Mouse (Mus musculus): ENCODE results near the gene Gm43518. TPM values are rescaled to one million over a fixed set of nuclear protein-coding genes. Genes with fewer than 3 reads are reported as not detected.

Gene Gm43518
- polyA plus RNA-seq, 1 experiment: 0.41 TPM

DNA sequence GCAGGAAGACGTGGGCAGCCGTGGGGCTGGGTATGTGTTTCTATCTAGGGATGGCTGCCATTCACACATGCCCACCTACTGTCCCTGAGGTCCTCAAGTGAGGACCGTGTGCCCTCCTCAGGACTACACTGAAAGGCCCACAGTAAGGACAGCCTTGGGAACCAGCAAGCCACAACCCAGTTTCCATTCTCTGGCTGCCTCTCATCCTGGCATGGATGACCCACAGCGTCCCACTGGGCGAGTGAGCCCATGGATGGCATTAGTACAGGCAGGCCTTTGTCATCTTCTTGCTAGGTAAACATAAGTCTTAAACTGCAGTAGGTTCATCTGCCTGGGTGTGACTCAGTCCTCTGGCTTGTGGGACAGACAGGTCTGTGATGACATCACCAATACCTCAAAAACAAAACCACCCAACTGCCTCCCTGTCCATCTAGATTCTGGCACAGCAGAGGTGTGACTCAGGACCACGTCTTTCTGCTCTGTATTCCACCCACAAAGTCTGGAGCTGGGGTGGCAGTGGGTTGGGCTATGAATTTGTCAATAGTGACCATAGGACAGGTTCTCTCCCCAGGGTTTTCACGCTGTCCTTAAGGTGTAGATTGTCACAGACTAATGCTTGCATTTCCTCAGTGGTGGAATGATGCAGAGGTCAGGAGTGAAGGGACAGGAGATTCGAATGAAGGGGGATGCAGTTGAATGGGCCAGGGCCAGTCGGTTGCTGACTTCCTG lies 53.5 kb downstream of the Gm43518 start:
- Histone ChIP-seq H3K4me1 (ENCODE audit: control insufficient read depth, insufficient read depth, insufficient read length) (peaks cover 56% of the 10 kb centered on the region; the same call in 1 of the 2 replicates), H3K27ac (ENCODE audit: insufficient read depth, low read length) (peak overlapping the region; percentile 71), H3K27me3 (ENCODE audit: control insufficient read depth, insufficient read depth, low read length) (no peaks in the 10 kb centered on the region), H3K4me3 (ENCODE audit: extremely low read depth, insufficient read depth, insufficient read length) (no peak overlapping the region), H3K36me3 (ENCODE audit: control insufficient read depth, insufficient read depth, low read length) (peaks cover 7% of the 10 kb centered on the region)
- TF ChIP-seq POLR2A (IDR thresholded peaks at IDR 0.05; ENCODE audit: low read depth, low read length) (no peak), CTCF (IDR thresholded peaks at IDR 0.05; ENCODE audit: extremely low read depth, insufficient read depth, insufficient read length, insufficient replicate concordance) (no peak)
- WGBS: 47% methylated on average over 9 of the region's 9 CpGs
- peak in 1 of 2 experiments; percentile 15 for DNase-seq (ENCODE audit: low read depth in 1 of 2, low spot score in 2 of 2)

DNA sequence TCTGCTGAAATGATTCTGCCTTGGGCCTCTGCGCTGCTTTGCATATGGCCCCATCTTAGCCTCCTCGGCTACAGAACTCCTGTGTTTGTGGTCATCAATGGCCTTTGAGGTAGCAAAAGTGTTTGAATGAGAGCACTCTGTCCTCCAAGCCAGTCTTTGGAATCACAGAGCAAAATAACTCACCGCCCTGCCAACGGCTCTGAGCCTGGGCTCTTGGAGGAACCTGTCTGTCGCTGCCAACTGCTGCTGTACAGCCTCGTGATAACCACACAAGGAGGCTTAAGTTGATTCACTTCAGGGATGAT lies 54.0 kb downstream of the Gm43518 start:
- Histone ChIP-seq H3K4me3 (ENCODE audit: extremely low read depth, insufficient read depth, insufficient read length) (no peak overlapping the region), H3K36me3 (ENCODE audit: control insufficient read depth, insufficient read depth, low read length) (peaks cover 8% of the 10 kb centered on the region), H3K4me1 (ENCODE audit: control insufficient read depth, insufficient read depth, insufficient read length) (peaks cover 53% of the 10 kb centered on the region; the same call in 1 of the 2 replicates), H3K27ac (ENCODE audit: insufficient read depth, low read length) (peak overlapping the region; percentile 71; the same call in 1 of the 2 replicates), H3K27me3 (ENCODE audit: control insufficient read depth, insufficient read depth, low read length) (no peaks in the 10 kb centered on the region)
- TF ChIP-seq POLR2A (IDR thresholded peaks at IDR 0.05; ENCODE audit: low read depth, low read length) (no peak), CTCF (IDR thresholded peaks at IDR 0.05; ENCODE audit: extremely low read depth, insufficient read depth, insufficient read length, insufficient replicate concordance) (no peak)
- peak in 1 of 2 experiments; percentile 42 for DNase-seq (ENCODE audit: low read depth in 1 of 2, low spot score in 2 of 2)
- WGBS: 35% methylated on average over 6 of the region's 6 CpGs

DNA sequence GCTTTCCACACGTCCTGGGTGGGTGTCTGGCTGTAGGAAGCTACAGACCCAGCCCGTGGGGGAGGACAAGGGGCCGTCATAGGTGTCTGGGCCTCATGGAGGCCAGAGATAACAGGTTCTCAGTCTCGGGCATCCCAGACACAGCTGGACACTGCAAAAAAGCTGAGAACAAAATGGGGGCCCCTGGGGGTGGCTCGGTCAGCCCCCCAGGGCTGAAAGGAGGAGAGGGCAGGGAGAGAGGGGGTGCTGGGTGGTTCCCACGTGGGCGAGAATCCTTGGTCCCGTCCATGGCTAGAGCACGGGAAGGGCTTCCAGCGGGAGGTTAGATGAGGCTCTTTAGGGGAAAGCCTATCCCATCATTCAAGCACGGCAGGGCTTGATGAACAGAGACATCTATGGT lies 55.6 kb downstream of the Gm43518 start:
- WGBS: 85% methylated on average over 11 of the region's 11 CpGs
- H3K36me3 ChIP-seq (ENCODE audit: control insufficient read depth, insufficient read depth, low read length): peaks cover 4% of the 10 kb centered on the region; the same call in 1 of the 2 replicates
- no peak overlapping the region for H3K4me3 ChIP-seq (ENCODE audit: extremely low read depth, insufficient read depth, insufficient read length)
- no peak overlapping the region for H3K27ac ChIP-seq (ENCODE audit: insufficient read depth, low read length)
- TF ChIP-seq CTCF (IDR thresholded peaks at IDR 0.05; ENCODE audit: extremely low read depth, insufficient read depth, insufficient read length, insufficient replicate concordance) (no peak), POLR2A (IDR thresholded peaks at IDR 0.05; ENCODE audit: low read depth, low read length) (no peak)
- DNase-seq (ENCODE audit: low read depth in 1 of 2, low spot score in 2 of 2): no peak
- H3K4me1 ChIP-seq (ENCODE audit: control insufficient read depth, insufficient read depth, insufficient read length): peaks cover 43% of the 10 kb centered on the region; the same call in 1 of the 2 replicates
- H3K27me3 ChIP-seq (ENCODE audit: control insufficient read depth, insufficient read depth, low read length): no peaks in the 10 kb centered on the region

DNA sequence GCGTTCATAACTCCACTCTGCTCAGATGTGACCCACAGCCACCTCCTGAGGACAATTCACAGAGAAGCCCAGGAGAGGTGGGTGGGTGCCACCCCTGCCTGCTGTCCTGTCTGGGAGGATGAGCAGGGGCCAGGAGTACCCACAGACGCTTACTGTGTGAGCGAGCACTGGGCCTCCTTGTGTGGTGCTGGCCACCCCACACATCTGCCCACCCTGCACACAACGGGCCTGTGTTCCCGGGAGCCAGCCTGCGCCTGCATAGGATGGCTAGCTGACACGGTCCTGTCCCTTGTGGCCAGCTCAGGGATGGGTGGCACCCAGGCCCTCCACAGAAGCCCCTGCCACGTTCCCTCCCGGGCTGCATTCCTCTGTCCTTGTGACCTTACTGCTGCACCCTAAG lies 58.2 kb downstream of the Gm43518 start:
- TF ChIP-seq CTCF (IDR thresholded peaks at IDR 0.05; ENCODE audit: extremely low read depth, insufficient read depth, insufficient read length, insufficient replicate concordance) (no peak), POLR2A (IDR thresholded peaks at IDR 0.05; ENCODE audit: low read depth, low read length) (no peak)
- WGBS: 87% methylated on average over 9 of the region's 9 CpGs
- no peaks in the 10 kb centered on the region for H3K27me3 ChIP-seq (ENCODE audit: control insufficient read depth, insufficient read depth, low read length)
- H3K27ac ChIP-seq (ENCODE audit: insufficient read depth, low read length): no peak overlapping the region
- peaks cover 24% of the 10 kb centered on the region; the same call in 1 of the 2 replicates for H3K4me1 ChIP-seq (ENCODE audit: control insufficient read depth, insufficient read depth, insufficient read length)
- peaks cover 15% of the 10 kb centered on the region for H3K36me3 ChIP-seq (ENCODE audit: control insufficient read depth, insufficient read depth, low read length)
- DNase-seq (ENCODE audit: low read depth in 1 of 2, low spot score in 2 of 2): no peak
- H3K4me3 ChIP-seq (ENCODE audit: extremely low read depth, insufficient read depth, insufficient read length): no peak overlapping the region

DNA sequence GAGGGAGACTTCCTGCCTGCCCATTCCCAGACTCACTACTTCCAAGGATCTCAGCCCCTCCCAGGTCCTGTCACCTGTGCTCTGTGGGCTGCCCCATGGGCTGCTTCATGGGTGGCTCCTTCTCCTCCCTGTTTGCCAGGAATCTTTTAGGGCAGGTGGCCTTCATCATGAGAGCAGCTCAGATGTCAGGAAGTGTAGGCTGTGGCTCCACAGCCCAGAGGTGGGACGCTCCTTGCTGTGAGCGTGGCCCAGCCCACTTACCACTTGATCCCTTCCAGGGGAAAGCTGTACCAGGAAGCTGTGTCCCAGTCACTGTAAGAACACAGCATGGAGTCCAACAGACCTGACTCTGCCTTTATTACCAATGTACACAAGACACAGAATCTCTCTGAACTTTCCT lies 59.7 kb downstream of the Gm43518 start:
- Histone ChIP-seq H3K27ac (ENCODE audit: insufficient read depth, low read length) (no peak overlapping the region), H3K4me1 (ENCODE audit: control insufficient read depth, insufficient read depth, insufficient read length) (peaks cover 20% of the 10 kb centered on the region; the same call in 1 of the 2 replicates), H3K4me3 (ENCODE audit: extremely low read depth, insufficient read depth, insufficient read length) (no peak overlapping the region), H3K36me3 (ENCODE audit: control insufficient read depth, insufficient read depth, low read length) (peaks cover 22% of the 10 kb centered on the region), H3K27me3 (ENCODE audit: control insufficient read depth, insufficient read depth, low read length) (no peaks in the 10 kb centered on the region)
- 80% methylated on average over 2 of the region's 2 CpGs for whole genome bisulfite sequencing
- DNase-seq (ENCODE audit: low read depth in 1 of 2, low spot score in 2 of 2): no peak
- TF ChIP-seq CTCF (IDR thresholded peaks at IDR 0.05; ENCODE audit: extremely low read depth, insufficient read depth, insufficient read length, insufficient replicate concordance): no peak
- no peak for TF ChIP-seq POLR2A (IDR thresholded peaks at IDR 0.05; ENCODE audit: low read depth, low read length)

DNA sequence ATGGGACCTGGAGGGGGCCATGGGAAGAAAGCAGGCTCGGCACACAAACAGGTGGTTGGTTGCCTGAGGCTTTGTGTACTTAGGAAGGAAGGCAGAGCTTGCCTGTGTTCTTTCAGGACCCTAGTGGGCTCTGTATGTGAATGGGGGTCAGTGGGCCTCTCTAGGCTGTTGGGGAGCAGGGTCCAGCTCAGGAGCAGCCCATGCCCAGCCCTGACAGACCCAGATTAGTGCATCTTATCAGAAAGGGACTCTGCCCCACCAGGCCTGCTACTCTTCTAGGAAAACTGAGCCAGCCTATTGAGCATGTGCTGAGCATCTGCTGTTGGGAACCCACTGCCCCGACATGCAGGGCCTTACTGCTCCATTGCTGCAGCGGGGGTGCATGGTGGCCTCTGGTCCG lies 60.3 kb downstream of the Gm43518 start:
- H3K4me1 ChIP-seq (ENCODE audit: control insufficient read depth, insufficient read depth, insufficient read length): peaks cover 20% of the 10 kb centered on the region; the same call in 1 of the 2 replicates
- H3K27ac ChIP-seq (ENCODE audit: insufficient read depth, low read length): no peak overlapping the region
- H3K27me3 ChIP-seq (ENCODE audit: control insufficient read depth, insufficient read depth, low read length): no peaks in the 10 kb centered on the region
- WGBS: 89% methylated on average over 4 of the region's 4 CpGs
- no peak for DNase-seq (ENCODE audit: low read depth in 1 of 2, low spot score in 2 of 2)
- H3K36me3 ChIP-seq (ENCODE audit: control insufficient read depth, insufficient read depth, low read length): peaks cover 23% of the 10 kb centered on the region
- TF ChIP-seq CTCF (IDR thresholded peaks at IDR 0.05; ENCODE audit: extremely low read depth, insufficient read depth, insufficient read length, insufficient replicate concordance) (no peak), POLR2A (IDR thresholded peaks at IDR 0.05; ENCODE audit: low read depth, low read length) (no peak)
- no peak overlapping the region for H3K4me3 ChIP-seq (ENCODE audit: extremely low read depth, insufficient read depth, insufficient read length)

Other genes with a start within 250 kb of the Gm43518 start
- gene Clip1, start 242.8 kb upstream of the Gm43518 start, polyA plus RNA-seq (2012; rRNA removed): 10.8 and 11.4 TPM in 2 replicates
- gene Zcchc8, start 206.3 kb upstream of the Gm43518 start, polyA plus RNA-seq (2012; rRNA removed): 18.8 and 24.4 TPM in 2 replicates
- gene Rsrc2, start 178.0 kb upstream of the Gm43518 start, polyA plus RNA-seq (2012; rRNA removed): 9.0 and 11.3 TPM in 2 replicates
- 1.5 and 2.1 TPM in 2 replicates for gene Kntc1, start 177.7 kb upstream of the Gm43518 start, polyA plus RNA-seq (2012; rRNA removed)
- gene Hcar2, start 61.9 kb upstream of the Gm43518 start, polyA plus RNA-seq (2012; rRNA removed): 7.2 and 9.7 TPM in 2 replicates
- 0.95 and 1.3 TPM in 2 replicates for gene Hcar1, start 47.4 kb upstream of the Gm43518 start, polyA plus RNA-seq (2012; rRNA removed)
- 9.6 and 14.1 TPM in 2 replicates for gene Denr, start 20.2 kb upstream of the Gm43518 start, polyA plus RNA-seq (2012; rRNA removed)
- gene Ccdc62, start 3.3 kb downstream of the Gm43518 start, polyA plus RNA-seq (2012; rRNA removed): 1.1 and 1.3 TPM in 2 replicates
- 46.3 and 59.2 TPM in 2 replicates for gene Hip1r, start 46.2 kb downstream of the Gm43518 start, polyA plus RNA-seq (2012; rRNA removed)
- 58.1 and 72.8 TPM in 2 replicates for gene Vps37b, start 104.9 kb downstream of the Gm43518 start, polyA plus RNA-seq (2012; rRNA removed)
- gene Abcb9, start 168.4 kb downstream of the Gm43518 start, polyA plus RNA-seq (2012; rRNA removed): 7.0 and 7.8 TPM in 2 replicates
- gene Ogfod2, start 184.9 kb downstream of the Gm43518 start, polyA plus RNA-seq (2012; rRNA removed): 35.5 and 52.0 TPM in 2 replicates
- 28.2 and 36.0 TPM in 2 replicates for gene Arl6ip4, start 188.7 kb downstream of the Gm43518 start, polyA plus RNA-seq (2012; rRNA removed)

Measured in spleen, adult 2 months (tissue).